Mouse (Mus musculus) G1E (cell line): ENCODE data around the gene Retreg1. TPM values are rescaled to one million over a fixed set of nuclear protein-coding genes. Genes with fewer than 3 reads are reported as not detected.

Experiments
- ATAC-seq: 2 replicates; pipeline ENCODE4 v1.8.0; 2016; ENCODE audit warnings: mild to moderate bottlenecking; ENCODE audit not compliant: insufficient number of reproducible peaks, poor library complexity, low FRiP score, severe bottlenecking; ENCODE audit errors: extremely low read depth
- DNase-seq: peaks from one replicate; pipeline ENCODE4 v3.0.0; 2012; ENCODE audit warnings: low spot score
- H3K27me3 ChIP-seq: 2 replicates; pipeline ENCODE4 v1.6.1; 2012; ENCODE audit warnings: mild to moderate bottlenecking, low read length, inconsistent platforms; ENCODE audit not compliant: insufficient read depth
- H3K36me3 ChIP-seq: replicated peaks from 2 replicates; pipeline ENCODE3; 2012; ENCODE audit warnings: mild to moderate bottlenecking, inconsistent platforms
- H3K4me1 ChIP-seq: 2 replicates; pipeline ENCODE4 v1.6.1; 2012; ENCODE audit warnings: low read depth, low read length, inconsistent platforms, mixed read lengths; ENCODE audit not compliant: insufficient read depth
- H3K4me3 ChIP-seq: 2 replicates; pipeline ENCODE4 v1.5.1; 2012; ENCODE audit warnings: low read depth, mild to moderate bottlenecking, inconsistent platforms, low read length, moderate library complexity, mixed read lengths
- H3K9me3 ChIP-seq: replicated peaks from 2 replicates; pipeline ENCODE4 v1.6.1; 2012; ENCODE audit warnings: inconsistent platforms
- CTCF ChIP-seq: IDR thresholded peaks from 2 replicates; pipeline ENCODE4 v1.5.1; 2012; ENCODE audit warnings: low read depth, low read length, inconsistent platforms, mixed read lengths
- GATA1 ChIP-seq: IDR thresholded peaks from 2 replicates; pipeline ENCODE4 v1.6.1; 2012; ENCODE audit warnings: borderline replicate concordance, low read length, inconsistent platforms, mixed read lengths
- GATA2 ChIP-seq: IDR thresholded peaks from 2 replicates; pipeline ENCODE4 v1.6.1; 2012; ENCODE audit warnings: low read depth, low read length, inconsistent platforms, borderline replicate concordance
- POLR2AphosphoS5 ChIP-seq: IDR thresholded peaks from 2 replicates; pipeline ENCODE4 v1.6.1; 2012; ENCODE audit warnings: low read depth, low read length, inconsistent platforms; ENCODE audit not compliant: insufficient replicate concordance
- TAL1 ChIP-seq: conservative IDR thresholded peaks from 2 replicates; pipeline ENCODE4 v1.6.1; 2012; ENCODE audit warnings: low read depth, low read length, inconsistent platforms, mixed read lengths
- polyA plus RNA-seq: library from polyadenylated mRNA; stranded (reverse); fragments of >175 nt; gene quantifications from 2 replicates; pipeline ENCODE4 v1.2.3, GENCODE M21; 2012
- total RNA-seq, 2 experiments: library from RNA; stranded (forward) in 1 of 2; stranded (reverse) in 1 of 2; fragments of 200-1000 nt in 1 of 2; fragments of >200 nt in 1 of 2; fragmentation: Nextera tagmentation in 1 of 2; gene quantifications; 2 replicates each; pipeline ENCODE4 v1.2.3; 2014 to 2017

The Retreg1 gene
- total and polyA plus RNA-seq, 3 experiments: 0.16 TPM; not detected in 2

GRCm38 (mm10) chr15:25858611-25859058 is 15.7 kb downstream of the Retreg1 start:
- DNase-seq (no peak), ATAC-seq (no peak)
- H3K27me3 ChIP-seq: no peaks in the 10 kb centered on the region; the same call in 1 of the 2 replicates
- peaks cover 39% of the 10 kb centered on the region for H3K9me3 ChIP-seq
- no peaks in the 10 kb centered on the region for H3K36me3 ChIP-seq
- no peaks in the 10 kb centered on the region for H3K4me1 ChIP-seq
- no peak overlapping the region for H3K4me3 ChIP-seq
- no peak for TF ChIP-seq TAL1
- TF ChIP-seq POLR2AphosphoS5: no peak
- TF ChIP-seq CTCF: no peak
- no peak for TF ChIP-seq GATA1
- no peak for TF ChIP-seq GATA2

DNA sequence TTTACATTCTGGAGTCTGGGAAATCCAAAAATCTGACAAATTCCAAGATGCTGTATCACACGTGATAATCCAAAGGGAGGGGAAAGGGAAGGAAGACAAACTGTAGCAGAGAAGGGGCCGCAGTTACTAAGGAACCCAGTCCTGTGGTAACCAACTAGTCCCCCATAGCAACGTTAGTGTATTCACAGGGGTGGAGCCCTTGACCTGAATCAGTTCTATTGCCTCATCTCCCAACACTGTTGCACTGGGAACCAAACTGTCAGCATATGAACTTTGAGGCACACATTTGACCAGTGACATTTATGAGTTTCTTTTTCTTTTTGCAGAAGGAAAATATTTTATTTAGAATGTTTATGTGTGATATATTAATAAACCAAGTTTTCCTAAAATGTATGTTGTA is 16.5 kb downstream of the Retreg1 start:
- DNase-seq (no peak), ATAC-seq (no peak)
- Histone ChIP-seq H3K9me3 (peaks cover 38% of the 10 kb centered on the region), H3K27me3 (no peaks in the 10 kb centered on the region; the same call in 1 of the 2 replicates), H3K4me3 (no peak overlapping the region), H3K4me1 (no peaks in the 10 kb centered on the region), H3K36me3 (no peaks in the 10 kb centered on the region)
- TF ChIP-seq GATA1 (no peak), POLR2AphosphoS5 (no peak), GATA2 (no peak), CTCF (no peak), TAL1 (no peak)

- DNase-seq (no peak), ATAC-seq (no peak)
- H3K4me3 ChIP-seq: no peak overlapping the region
- no peak for TF ChIP-seq TAL1
- no peak for TF ChIP-seq CTCF
- TF ChIP-seq GATA1: no peak
- TF ChIP-seq GATA2: no peak
- TF ChIP-seq POLR2AphosphoS5: no peak
- H3K36me3 ChIP-seq: no peaks in the 10 kb centered on the region
- peaks cover 27% of the 10 kb centered on the region for H3K9me3 ChIP-seq
- no peaks in the 10 kb centered on the region; the same call in 1 of the 2 replicates for H3K27me3 ChIP-seq
- no peaks in the 10 kb centered on the region for H3K4me1 ChIP-seq
These were observed 18.9 kb downstream of the Retreg1 start for GRCm38 (mm10) chr15:25861900-25862299.

- H3K27me3 ChIP-seq: no peaks in the 10 kb centered on the region
- TF ChIP-seq POLR2AphosphoS5 (no peak), CTCF (no peak), GATA2 (no peak)
- H3K36me3 ChIP-seq: no peaks in the 10 kb centered on the region
- H3K9me3 ChIP-seq: peaks cover 20% of the 10 kb centered on the region
- H3K4me3 ChIP-seq: no peak overlapping the region
- ATAC-seq (no peak), DNase-seq (no peak)
- no peaks in the 10 kb centered on the region for H3K4me1 ChIP-seq
These were observed 22.6 kb downstream of the Retreg1 start for GRCm38 (mm10) chr15:25865605-25866004.

- H3K4me1 ChIP-seq: no peaks in the 10 kb centered on the region
- ATAC-seq (no peak), DNase-seq (no peak)
- no peaks in the 10 kb centered on the region for H3K36me3 ChIP-seq
- no peaks in the 10 kb centered on the region for H3K27me3 ChIP-seq
- H3K4me3 ChIP-seq: no peak overlapping the region
- peaks cover 20% of the 10 kb centered on the region for H3K9me3 ChIP-seq
- TF ChIP-seq POLR2AphosphoS5 (no peak), CTCF (no peak), GATA1 (no peak), TAL1 (no peak), GATA2 (no peak)
These were observed 23.1 kb downstream of the Retreg1 start for GRCm38 (mm10) chr15:25866106-25866505.

DNA sequence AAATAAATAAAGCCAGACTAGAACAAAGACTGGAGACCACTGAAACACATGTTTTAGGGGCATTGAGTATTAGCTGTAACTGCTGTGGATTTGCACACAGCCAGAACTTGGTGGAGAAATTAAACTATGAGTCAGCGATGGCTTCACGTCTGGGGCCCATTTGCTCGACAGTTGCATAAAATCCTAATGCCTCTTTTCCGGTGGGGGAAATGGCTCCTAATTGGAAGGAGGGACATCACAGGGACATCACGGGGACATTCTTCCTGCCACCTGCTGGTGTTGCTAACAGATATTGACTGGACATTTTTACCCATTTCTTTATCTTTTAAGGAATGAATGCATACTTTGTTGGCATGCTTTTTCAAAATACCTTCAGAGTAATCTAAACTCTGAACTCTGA is 26.1 kb downstream of the Retreg1 start:
- Histone ChIP-seq H3K4me3 (no peak overlapping the region), H3K9me3 (peaks cover 22% of the 10 kb centered on the region), H3K36me3 (no peaks in the 10 kb centered on the region), H3K4me1 (no peaks in the 10 kb centered on the region), H3K27me3 (no peaks in the 10 kb centered on the region)
- TF ChIP-seq CTCF: no peak
- no peak for TF ChIP-seq POLR2AphosphoS5
- no peak for TF ChIP-seq GATA1
- ATAC-seq (no peak), DNase-seq (no peak)

DNA sequence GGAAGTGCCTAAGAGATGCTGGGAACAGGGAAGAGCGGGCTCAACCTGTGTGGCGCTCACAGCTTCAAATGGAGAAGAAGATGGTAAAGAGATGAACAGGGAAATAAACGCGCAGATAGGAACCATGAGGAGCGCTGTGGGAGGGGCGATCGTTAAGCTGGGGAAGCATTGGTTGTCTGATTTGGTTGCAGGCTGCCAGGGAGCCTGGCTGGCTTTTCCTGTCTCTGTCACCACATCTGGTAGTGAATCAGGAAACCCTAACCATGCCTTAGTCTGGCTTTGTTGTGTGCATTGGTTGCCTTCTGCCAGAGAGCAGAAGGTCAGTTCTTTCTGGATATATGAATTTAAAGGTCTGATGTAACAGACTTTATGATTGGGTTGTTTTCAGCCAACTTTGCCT is 28.5 kb downstream of the Retreg1 start:
- no peak overlapping the region for H3K4me3 ChIP-seq
- no peaks in the 10 kb centered on the region for H3K4me1 ChIP-seq
- DNase-seq (no peak), ATAC-seq (no peak)
- no peaks in the 10 kb centered on the region for H3K36me3 ChIP-seq
- TF ChIP-seq GATA1 (no peak), TAL1 (no peak), GATA2 (no peak), CTCF (no peak), POLR2AphosphoS5 (no peak)
- H3K27me3 ChIP-seq: no peaks in the 10 kb centered on the region
- peaks cover 22% of the 10 kb centered on the region for H3K9me3 ChIP-seq
